Mouse (Mus musculus): ENCODE data around the gene Pitpnb. TPM values are rescaled to one million over a fixed set of nuclear protein-coding genes. Genes with fewer than 3 reads are reported as not detected.

The Pitpnb gene
- polyA plus RNA-seq, 1 experiment from 2014 or later, result 75.5 TPM

DNA sequence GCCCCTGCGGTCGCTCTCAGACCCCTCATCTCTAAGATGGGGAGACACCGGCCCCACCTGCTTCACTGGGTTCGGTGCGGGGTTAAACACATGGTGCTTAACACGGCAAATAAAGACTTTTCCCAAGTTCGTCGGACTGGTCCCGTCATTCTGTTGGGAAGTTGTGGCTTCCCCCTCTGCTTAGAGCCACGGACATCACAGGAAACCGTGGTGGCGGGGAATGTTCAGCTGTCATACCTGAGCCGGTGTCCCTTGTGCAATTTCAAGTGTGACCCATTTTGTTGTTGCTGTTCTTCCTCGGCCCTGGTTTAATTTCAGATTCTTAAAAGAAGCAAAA is 504 bp downstream of the Pitpnb start:
- WGBS, result 1% methylated on average over 14 of the region's 14 CpGs
- Histone ChIP-seq H3K9ac (ENCODE audit: low read depth, low read length) (peak overlapping the region; percentile 93), H3K36me3 (ENCODE audit: insufficient read depth, low read length) (no peaks in the 10 kb centered on the region), H3K27me3 (ENCODE audit: insufficient read depth, low read length) (no peaks in the 10 kb centered on the region), H3K4me2 (ENCODE audit: low read length) (peak overlapping the region; percentile 71), H3K27ac (peak overlapping the region; percentile 82), H3K9me3 (replicated peaks; ENCODE audit: low read length) (no peaks in the 10 kb centered on the region), H3K4me3 (replicated peaks; ENCODE audit: low read depth, low read length) (peak overlapping the region; percentile 95), H3K4me1 (replicated peaks; ENCODE audit: insufficient read depth, low read length) (0 out of 2 replicates have a peak, but pooled peaks cover 5% of the 10 kb centered on the region)
- ATAC-seq (replicated peaks; ENCODE audit: low FRiP score, low read depth) (0 out of 2 replicates have a peak, but pooled peaks have one; percentile 40), DNase-seq (ENCODE audit: low spot score) (peak; percentile 12)
- TF ChIP-seq CTCF (IDR thresholded peaks at IDR 0.05; ENCODE audit: low read depth), result no peak

DNA sequence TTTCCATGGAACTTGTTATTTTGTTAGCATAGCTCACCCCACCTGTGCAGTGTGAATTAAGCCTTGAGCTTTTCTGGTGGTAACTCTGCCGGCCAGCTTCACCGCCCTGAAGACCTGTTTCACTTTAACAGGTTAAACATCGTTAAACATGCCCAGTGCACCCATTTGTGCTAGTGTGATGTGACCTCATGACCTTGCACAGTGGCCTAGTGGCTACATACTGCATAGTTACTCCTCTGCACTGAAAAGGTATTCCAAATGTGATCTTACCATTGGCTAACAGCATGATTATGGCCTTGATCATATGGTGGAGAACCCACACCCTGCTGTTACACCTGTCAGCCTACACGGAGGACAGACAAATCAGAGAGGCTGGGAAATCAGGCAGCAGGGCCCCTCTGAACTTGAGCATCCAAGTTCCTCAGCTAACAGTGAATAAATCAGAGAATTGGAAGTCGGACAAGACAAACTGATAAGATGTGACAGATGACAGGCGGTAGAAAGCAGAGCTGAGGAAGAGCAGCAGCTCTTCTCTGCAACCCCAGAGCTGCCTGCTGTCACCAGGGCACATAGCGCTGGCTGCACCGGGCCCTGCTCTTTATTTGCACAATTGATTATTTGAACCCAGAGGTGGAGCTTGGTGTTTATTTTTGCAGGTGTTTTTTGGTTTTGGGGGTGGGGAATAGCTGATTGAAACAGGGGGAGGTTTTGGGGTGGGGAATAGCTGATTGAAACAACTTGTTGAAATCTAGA is 5.6 kb downstream of the Pitpnb start:
- DNase-seq (ENCODE audit: low spot score) (no peak), ATAC-seq (replicated peaks; ENCODE audit: low FRiP score, low read depth) (no peak)
- Histone ChIP-seq H3K4me3 (replicated peaks; ENCODE audit: low read depth, low read length) (no peak overlapping the region), H3K27ac (no peak overlapping the region), H3K9me3 (replicated peaks; ENCODE audit: low read length) (no peaks in the 10 kb centered on the region), H3K36me3 (ENCODE audit: insufficient read depth, low read length) (peaks cover 12% of the 10 kb centered on the region; the same call in 1 of the 2 replicates), H3K4me1 (replicated peaks; ENCODE audit: insufficient read depth, low read length) (0 out of 2 replicates have a peak, but pooled peaks cover 5% of the 10 kb centered on the region), H3K9ac (ENCODE audit: low read depth, low read length) (no peak overlapping the region), H3K4me2 (ENCODE audit: low read length) (no peak overlapping the region), H3K27me3 (ENCODE audit: insufficient read depth, low read length) (no peaks in the 10 kb centered on the region)
- 84% methylated on average over 8 of the region's 8 CpGs for WGBS
- TF ChIP-seq CTCF (IDR thresholded peaks at IDR 0.05; ENCODE audit: low read depth), result no peak

DNA sequence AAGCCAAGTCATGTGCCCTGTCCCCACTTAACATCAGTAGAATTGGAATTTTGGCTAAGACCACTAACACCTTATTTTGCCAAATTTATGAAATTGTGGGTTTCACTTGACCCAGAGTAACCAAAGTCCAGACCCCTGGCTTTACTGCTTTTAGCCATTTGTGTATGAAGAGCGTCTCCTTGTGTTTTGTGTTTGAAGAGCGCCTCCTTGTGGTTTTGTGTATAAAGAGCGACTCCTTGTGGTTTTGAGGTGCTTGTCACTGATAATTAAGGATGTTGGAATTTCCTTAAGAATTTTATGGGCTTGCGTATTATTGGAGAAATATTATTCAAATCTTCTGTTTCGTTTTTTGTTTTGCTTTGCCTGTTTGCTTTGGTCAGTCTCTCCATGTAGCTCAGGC is 11.0 kb downstream of the Pitpnb start:
- Histone ChIP-seq H3K9ac (ENCODE audit: low read depth, low read length) (no peak overlapping the region), H3K4me1 (replicated peaks; ENCODE audit: insufficient read depth, low read length) (no peaks in the 10 kb centered on the region), H3K4me2 (ENCODE audit: low read length) (no peak overlapping the region), H3K27ac (no peak overlapping the region), H3K36me3 (ENCODE audit: insufficient read depth, low read length) (peaks cover 37% of the 10 kb centered on the region), H3K27me3 (ENCODE audit: insufficient read depth, low read length) (no peaks in the 10 kb centered on the region), H3K4me3 (replicated peaks; ENCODE audit: low read depth, low read length) (no peak overlapping the region), H3K9me3 (replicated peaks; ENCODE audit: low read length) (no peaks in the 10 kb centered on the region)
- peak; percentile 85 for TF ChIP-seq CTCF (IDR thresholded peaks at IDR 0.05; ENCODE audit: low read depth)
- ATAC-seq (replicated peaks; ENCODE audit: low FRiP score, low read depth) (no peak), DNase-seq (ENCODE audit: low spot score) (peak; percentile 77)
- 44% methylated on average over 5 of the region's 5 CpGs for WGBS

DNA sequence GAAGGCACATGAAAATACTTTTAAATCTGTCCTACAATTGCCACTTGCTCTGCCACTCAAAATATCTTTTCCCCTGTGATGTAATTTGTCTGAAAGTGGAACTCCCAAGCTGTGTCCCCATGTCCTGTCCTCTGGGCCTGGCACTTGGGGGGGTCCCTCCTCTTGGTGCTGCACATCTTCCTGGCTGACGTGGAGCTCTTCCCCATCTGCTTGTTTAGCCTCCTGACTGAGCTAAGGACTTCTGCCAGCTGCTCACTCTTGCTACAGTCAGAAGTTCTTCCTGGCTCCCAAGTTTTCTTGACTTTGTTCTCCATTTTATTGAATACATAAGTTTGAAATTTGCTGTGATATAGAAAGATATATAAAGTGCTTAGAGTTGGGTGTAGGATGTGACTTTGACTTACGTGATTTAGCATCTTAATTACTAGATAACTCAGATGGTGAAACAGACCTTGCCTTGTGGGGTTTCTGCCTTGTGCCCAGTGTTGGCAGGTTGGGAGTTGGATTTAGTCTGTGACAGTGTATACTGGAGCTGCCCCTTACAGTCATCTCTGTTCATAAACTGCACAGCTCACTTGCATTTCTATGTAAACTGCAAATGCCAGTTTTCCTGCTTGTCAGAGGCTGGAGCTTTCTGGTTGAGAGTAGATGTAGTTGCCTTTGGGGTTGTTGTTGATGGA is 14.3 kb downstream of the Pitpnb start:
- TF ChIP-seq CTCF (IDR thresholded peaks at IDR 0.05; ENCODE audit: low read depth), result no peak
- no peak for DNase-seq (ENCODE audit: low spot score)
- no peaks in the 10 kb centered on the region for H3K9me3 ChIP-seq (replicated peaks; ENCODE audit: low read length)
- ATAC-seq (replicated peaks; ENCODE audit: low FRiP score, low read depth), result no peak
- no peaks in the 10 kb centered on the region for H3K27me3 ChIP-seq (ENCODE audit: insufficient read depth, low read length)
- H3K4me2 ChIP-seq (ENCODE audit: low read length), result no peak overlapping the region
- H3K4me1 ChIP-seq (replicated peaks; ENCODE audit: insufficient read depth, low read length), result no peaks in the 10 kb centered on the region
- H3K4me3 ChIP-seq (replicated peaks; ENCODE audit: low read depth, low read length), result no peak overlapping the region
- H3K27ac ChIP-seq, result no peak overlapping the region
- 89% methylated on average over 2 of the region's 2 CpGs for WGBS
- peaks cover 55% of the 10 kb centered on the region for H3K36me3 ChIP-seq (ENCODE audit: insufficient read depth, low read length)
- no peak overlapping the region for H3K9ac ChIP-seq (ENCODE audit: low read depth, low read length)

DNA sequence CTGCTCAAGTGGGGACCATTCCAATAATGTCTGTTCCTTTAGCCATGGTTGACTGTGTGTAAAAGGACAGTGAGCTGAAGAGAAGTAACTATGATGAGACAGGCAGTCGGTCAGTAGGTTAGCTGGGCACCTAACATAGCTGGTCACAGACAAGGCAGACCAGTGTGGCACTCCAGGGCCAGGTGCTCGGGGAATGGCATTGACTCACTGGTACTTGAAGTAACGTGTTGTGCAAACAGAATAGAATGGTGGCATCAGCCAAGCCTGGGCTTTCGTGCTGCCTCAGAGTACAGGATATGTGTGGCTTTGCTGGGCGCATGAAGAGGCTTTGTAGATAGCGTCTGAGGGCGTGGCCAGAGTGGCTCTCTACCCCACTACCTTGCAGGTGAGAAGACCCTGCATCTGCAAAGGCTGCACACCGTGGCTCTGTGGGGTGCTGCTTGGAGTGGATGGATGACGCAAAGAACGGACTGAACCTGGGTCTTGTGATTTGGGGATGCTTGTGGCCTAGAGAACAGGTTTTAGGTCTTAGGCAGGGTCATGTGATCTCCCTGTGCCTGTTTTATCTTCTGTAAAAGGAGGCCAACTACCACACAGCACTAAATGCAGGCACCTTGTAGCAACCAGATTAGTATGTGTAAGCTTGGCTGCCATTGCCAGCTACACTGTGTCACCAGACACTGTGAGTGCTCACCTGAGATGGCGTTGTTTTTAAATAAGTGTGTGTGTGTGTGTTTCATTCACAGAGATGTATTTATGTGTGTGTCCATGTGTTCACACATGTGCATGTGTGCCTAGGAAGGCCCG is 26.5 kb downstream of the Pitpnb start:
- no peaks in the 10 kb centered on the region for H3K27me3 ChIP-seq (ENCODE audit: insufficient read depth, low read length)
- 95% methylated on average over 12 of the region's 12 CpGs for WGBS
- no peak overlapping the region for H3K4me3 ChIP-seq (replicated peaks; ENCODE audit: low read depth, low read length)
- H3K27ac ChIP-seq, result no peak overlapping the region
- H3K4me1 ChIP-seq (replicated peaks; ENCODE audit: insufficient read depth, low read length), result no peaks in the 10 kb centered on the region
- no peak overlapping the region for H3K9ac ChIP-seq (ENCODE audit: low read depth, low read length)
- H3K4me2 ChIP-seq (ENCODE audit: low read length), result no peak overlapping the region
- TF ChIP-seq CTCF (IDR thresholded peaks at IDR 0.05; ENCODE audit: low read depth), result no peak
- no peaks in the 10 kb centered on the region for H3K9me3 ChIP-seq (replicated peaks; ENCODE audit: low read length)
- H3K36me3 ChIP-seq (ENCODE audit: insufficient read depth, low read length), result peaks cover 48% of the 10 kb centered on the region
- ATAC-seq (replicated peaks; ENCODE audit: low FRiP score, low read depth) (no peak), DNase-seq (ENCODE audit: low spot score) (no peak)

DNA sequence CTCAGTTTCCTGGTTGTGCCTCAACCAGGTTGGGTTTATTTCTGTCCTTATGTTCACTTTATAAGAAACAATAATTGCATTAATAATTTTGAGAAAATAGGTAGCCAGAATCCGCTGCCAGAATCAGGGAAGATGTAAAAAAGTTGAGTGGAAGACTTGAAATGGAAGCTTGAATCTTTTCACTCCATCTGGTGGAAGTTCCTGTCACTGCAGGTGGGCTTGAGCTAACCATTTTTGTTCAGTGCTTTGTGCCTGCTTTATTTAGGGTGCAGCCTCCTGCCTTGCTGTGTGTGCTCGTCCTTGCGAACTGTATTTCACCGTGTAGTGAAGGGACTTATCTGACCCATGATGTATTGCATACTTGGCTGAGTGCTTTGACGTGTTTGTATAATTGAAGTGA is 30.0 kb downstream of the Pitpnb start:
- WGBS, result 80% methylated on average over 5 of the region's 5 CpGs
- Histone ChIP-seq H3K4me1 (replicated peaks; ENCODE audit: insufficient read depth, low read length) (no peaks in the 10 kb centered on the region), H3K4me2 (ENCODE audit: low read length) (no peak overlapping the region), H3K36me3 (ENCODE audit: insufficient read depth, low read length) (peaks cover 48% of the 10 kb centered on the region), H3K9me3 (replicated peaks; ENCODE audit: low read length) (no peaks in the 10 kb centered on the region), H3K9ac (ENCODE audit: low read depth, low read length) (no peak overlapping the region), H3K27me3 (ENCODE audit: insufficient read depth, low read length) (no peaks in the 10 kb centered on the region), H3K4me3 (replicated peaks; ENCODE audit: low read depth, low read length) (no peak overlapping the region), H3K27ac (no peak overlapping the region)
- DNase-seq (ENCODE audit: low spot score), result peak; percentile 11
- TF ChIP-seq CTCF (IDR thresholded peaks at IDR 0.05; ENCODE audit: low read depth), result peak; percentile 51; the same call in 1 of the 2 replicates
- no peak for ATAC-seq (replicated peaks; ENCODE audit: low FRiP score, low read depth)

Data from kidney, postnatal 0 days (tissue).